Mouse (Mus musculus): Measurements from ENCODE around the gene Gm14403. TPM values are rescaled to one million over a fixed set of nuclear protein-coding genes. Genes with fewer than 3 reads are reported as not detected.
"Not testable (repeated sequence)": the region's sequence is repeated elsewhere in the genome, so short reads cannot be mapped to it uniquely, and the experiment has no call there.

Gm14403 gene
- total and polyA plus RNA-seq, 3 experiments = 7.5 to 19.9 (median 10.5) TPM

GRCm38 (mm10) chr2:177499182-177499581 is 1.2 kb downstream of the Gm14403 start:
- H3K27ac ChIP-seq (ENCODE audit: insufficient read depth, low read depth); H3K9ac ChIP-seq (ENCODE audit: insufficient read depth, low read depth); H3K4me1 ChIP-seq (ENCODE audit: control insufficient read depth in 1 of 2, insufficient read depth in 2 of 2); dilution Hi-C loops (cut with MboI; ENCODE audit: extremely low pct_ligation_motif_present, extremely low pct_unique_long_range_greater_than_20kb, low sequenced_read_pairs); H3K27me3 ChIP-seq (replicated peaks); H3K4me2 ChIP-seq (ENCODE audit: insufficient read depth, low read depth, poor library complexity, severe bottlenecking); DNase-seq (ENCODE audit: extremely low read depth); H3K9me3 ChIP-seq (replicated peaks; ENCODE audit: low read length); H3K79me2 ChIP-seq (replicated peaks; ENCODE audit: control insufficient read depth, extremely low read depth, insufficient read depth, poor library complexity, severe bottlenecking); H3K4me3 ChIP-seq (replicated peaks in 1 of 3; ENCODE audit: low read depth in 2 of 3, low read length in 2 of 3, poor library complexity in 1 of 3); in situ Hi-C loops (cut with MboI; ENCODE audit: low pct_ligation_motif_present, low pct_unique_long_range_greater_than_20kb, low sequenced_read_pairs); H3K36me3 ChIP-seq (replicated peaks in 1 of 2; ENCODE audit: control insufficient read depth in 1 of 2, insufficient read depth in 1 of 2, low read length in 1 of 2): not testable (repeated sequence)

- H3K9me3 ChIP-seq (replicated peaks; ENCODE audit: low read length); DNase-seq (ENCODE audit: extremely low read depth); H3K4me2 ChIP-seq (ENCODE audit: insufficient read depth, low read depth, poor library complexity, severe bottlenecking); H3K27ac ChIP-seq (ENCODE audit: insufficient read depth, low read depth); H3K79me2 ChIP-seq (replicated peaks; ENCODE audit: control insufficient read depth, extremely low read depth, insufficient read depth, poor library complexity, severe bottlenecking); H3K27me3 ChIP-seq (replicated peaks); H3K4me1 ChIP-seq (ENCODE audit: control insufficient read depth in 1 of 2, insufficient read depth in 2 of 2); H3K36me3 ChIP-seq (replicated peaks in 1 of 2; ENCODE audit: control insufficient read depth in 1 of 2, insufficient read depth in 1 of 2, low read length in 1 of 2); H3K4me3 ChIP-seq (replicated peaks in 1 of 3; ENCODE audit: low read depth in 2 of 3, low read length in 2 of 3, poor library complexity in 1 of 3); in situ Hi-C loops (cut with MboI; ENCODE audit: low pct_ligation_motif_present, low pct_unique_long_range_greater_than_20kb, low sequenced_read_pairs); dilution Hi-C loops (cut with MboI; ENCODE audit: extremely low pct_ligation_motif_present, extremely low pct_unique_long_range_greater_than_20kb, low sequenced_read_pairs); H3K9ac ChIP-seq (ENCODE audit: insufficient read depth, low read depth): not testable (repeated sequence)
Observed at GRCm38 (mm10) chr2:177505211-177505719, 7.2 kb downstream of the Gm14403 start.

GRCm38 (mm10) chr2:177511381-177511780 is 13.4 kb downstream of the Gm14403 start:
- dilution Hi-C loops (cut with MboI; ENCODE audit: extremely low pct_ligation_motif_present, extremely low pct_unique_long_range_greater_than_20kb, low sequenced_read_pairs); in situ Hi-C loops (cut with MboI; ENCODE audit: low pct_ligation_motif_present, low pct_unique_long_range_greater_than_20kb, low sequenced_read_pairs); H3K27me3 ChIP-seq (replicated peaks); H3K79me2 ChIP-seq (replicated peaks; ENCODE audit: control insufficient read depth, extremely low read depth, insufficient read depth, poor library complexity, severe bottlenecking); H3K27ac ChIP-seq (ENCODE audit: insufficient read depth, low read depth); H3K9me3 ChIP-seq (replicated peaks; ENCODE audit: low read length); H3K4me1 ChIP-seq (ENCODE audit: control insufficient read depth in 1 of 2, insufficient read depth in 2 of 2); H3K36me3 ChIP-seq (replicated peaks in 1 of 2; ENCODE audit: control insufficient read depth in 1 of 2, insufficient read depth in 1 of 2, low read length in 1 of 2); H3K4me2 ChIP-seq (ENCODE audit: insufficient read depth, low read depth, poor library complexity, severe bottlenecking); H3K4me3 ChIP-seq (replicated peaks in 1 of 3; ENCODE audit: low read depth in 2 of 3, low read length in 2 of 3, poor library complexity in 1 of 3); H3K9ac ChIP-seq (ENCODE audit: insufficient read depth, low read depth); DNase-seq (ENCODE audit: extremely low read depth): not testable (repeated sequence)

- in situ Hi-C loops (cut with MboI; ENCODE audit: low pct_ligation_motif_present, low pct_unique_long_range_greater_than_20kb, low sequenced_read_pairs) = not testable (repeated sequence)
Observed at GRCm38 (mm10) chr2:177511972-177512371, 14.0 kb downstream of the Gm14403 start.

GRCm38 (mm10) chr2:177513991-177514479 is 16.0 kb downstream of the Gm14403 start:
- H3K4me1 ChIP-seq (ENCODE audit: control insufficient read depth in 1 of 2, insufficient read depth in 2 of 2); H3K79me2 ChIP-seq (replicated peaks; ENCODE audit: control insufficient read depth, extremely low read depth, insufficient read depth, poor library complexity, severe bottlenecking); H3K27me3 ChIP-seq (replicated peaks); H3K9me3 ChIP-seq (replicated peaks; ENCODE audit: low read length); in situ Hi-C loops (cut with MboI; ENCODE audit: low pct_ligation_motif_present, low pct_unique_long_range_greater_than_20kb, low sequenced_read_pairs); dilution Hi-C loops (cut with MboI; ENCODE audit: extremely low pct_ligation_motif_present, extremely low pct_unique_long_range_greater_than_20kb, low sequenced_read_pairs); H3K9ac ChIP-seq (ENCODE audit: insufficient read depth, low read depth); H3K36me3 ChIP-seq (replicated peaks in 1 of 2; ENCODE audit: control insufficient read depth in 1 of 2, insufficient read depth in 1 of 2, low read length in 1 of 2); H3K4me2 ChIP-seq (ENCODE audit: insufficient read depth, low read depth, poor library complexity, severe bottlenecking); DNase-seq (ENCODE audit: extremely low read depth); H3K4me3 ChIP-seq (replicated peaks in 1 of 3; ENCODE audit: low read depth in 2 of 3, low read length in 2 of 3, poor library complexity in 1 of 3); H3K27ac ChIP-seq (ENCODE audit: insufficient read depth, low read depth): not testable (repeated sequence)

More at GRCm38 (mm10) chr2:177511972-177512371, 14.0 kb downstream of the Gm14403 start:
- H3K9me3 ChIP-seq (replicated peaks; ENCODE audit: low read length); H3K4me1 ChIP-seq (ENCODE audit: control insufficient read depth in 1 of 2, insufficient read depth in 2 of 2); H3K4me2 ChIP-seq (ENCODE audit: insufficient read depth, low read depth, poor library complexity, severe bottlenecking); H3K27me3 ChIP-seq (replicated peaks); H3K4me3 ChIP-seq (replicated peaks in 1 of 3; ENCODE audit: low read depth in 2 of 3, low read length in 2 of 3, poor library complexity in 1 of 3); dilution Hi-C loops (cut with MboI; ENCODE audit: extremely low pct_ligation_motif_present, extremely low pct_unique_long_range_greater_than_20kb, low sequenced_read_pairs); H3K79me2 ChIP-seq (replicated peaks; ENCODE audit: control insufficient read depth, extremely low read depth, insufficient read depth, poor library complexity, severe bottlenecking); H3K9ac ChIP-seq (ENCODE audit: insufficient read depth, low read depth); DNase-seq (ENCODE audit: extremely low read depth); H3K36me3 ChIP-seq (replicated peaks in 1 of 2; ENCODE audit: control insufficient read depth in 1 of 2, insufficient read depth in 1 of 2, low read length in 1 of 2); H3K27ac ChIP-seq (ENCODE audit: insufficient read depth, low read depth): not testable (repeated sequence)

GRCm38 (mm10) chr2:177517746-177518145 is 19.7 kb downstream of the Gm14403 start:
- in situ Hi-C loops (cut with MboI; ENCODE audit: low pct_ligation_motif_present, low pct_unique_long_range_greater_than_20kb, low sequenced_read_pairs); H3K4me1 ChIP-seq (ENCODE audit: control insufficient read depth in 1 of 2, insufficient read depth in 2 of 2); H3K4me2 ChIP-seq (ENCODE audit: insufficient read depth, low read depth, poor library complexity, severe bottlenecking); dilution Hi-C loops (cut with MboI; ENCODE audit: extremely low pct_ligation_motif_present, extremely low pct_unique_long_range_greater_than_20kb, low sequenced_read_pairs); H3K9me3 ChIP-seq (replicated peaks; ENCODE audit: low read length); H3K27me3 ChIP-seq (replicated peaks); DNase-seq (ENCODE audit: extremely low read depth); H3K36me3 ChIP-seq (replicated peaks in 1 of 2; ENCODE audit: control insufficient read depth in 1 of 2, insufficient read depth in 1 of 2, low read length in 1 of 2); H3K9ac ChIP-seq (ENCODE audit: insufficient read depth, low read depth); H3K4me3 ChIP-seq (replicated peaks in 1 of 3; ENCODE audit: low read depth in 2 of 3, low read length in 2 of 3, poor library complexity in 1 of 3); H3K79me2 ChIP-seq (replicated peaks; ENCODE audit: control insufficient read depth, extremely low read depth, insufficient read depth, poor library complexity, severe bottlenecking); H3K27ac ChIP-seq (ENCODE audit: insufficient read depth, low read depth): not testable (repeated sequence)
